Mouse (Mus musculus) forebrain, postnatal 0 days (tissue): ENCODE data around the gene Pax6. TPM values are rescaled to one million over a fixed set of nuclear protein-coding genes. Genes with fewer than 3 reads are reported as not detected.

ENCODE experiments used
- ATAC-seq: fragments of 200-750 bp; cut with Nextera tagmentation; 2 replicates; pipeline ENCODE4 v1.8.0; 2017; ENCODE audit warnings: mild to moderate bottlenecking, moderate library complexity
- DNase-seq: peaks from one replicate; pipeline ENCODE4 v3.0.0-alpha.2; 2015
- H3K27ac ChIP-seq: fragments of 300-500 bp; sonication (generic); 2 replicates; pipeline ENCODE4 v1.5.1; 2014; ENCODE audit warnings: low read depth, mild to moderate bottlenecking, antibody characterized with exemption, low read length, moderate library complexity, mixed read lengths
- H3K27me3 ChIP-seq: fragments of 300-500 bp; sonication (generic); 2 replicates; pipeline ENCODE4 v1.6.1; 2014; ENCODE audit warnings: mild to moderate bottlenecking, low read length, mixed read lengths; ENCODE audit not compliant: insufficient read depth
- H3K36me3 ChIP-seq: fragments of 300-500 bp; sonication (generic); 2 replicates; pipeline ENCODE4 v1.6.1; 2014; ENCODE audit warnings: mild to moderate bottlenecking, moderate library complexity; ENCODE audit not compliant: insufficient read depth
- H3K4me1 ChIP-seq: fragments of 300-500 bp; sonication (generic); 2 replicates; pipeline ENCODE4 v1.6.1; 2014; ENCODE audit warnings: antibody characterized with exemption; ENCODE audit not compliant: insufficient read depth
- H3K4me2 ChIP-seq: fragments of 300-500 bp; sonication (generic); 2 replicates; pipeline ENCODE4 v1.6.1; 2014; ENCODE audit warnings: low read depth, mild to moderate bottlenecking, moderate library complexity
- H3K4me3 ChIP-seq: fragments of 300-500 bp; sonication (generic); 2 replicates; pipeline ENCODE4 v1.5.1; 2014; ENCODE audit warnings: low read depth, low read length, mixed read lengths
- H3K9ac ChIP-seq: fragments of 300-500 bp; sonication (generic); 2 replicates; pipeline ENCODE4 v1.6.1; 2014; ENCODE audit warnings: mild to moderate bottlenecking
- H3K9me3 ChIP-seq: fragments of 300-500 bp; sonication (generic); 2 replicates; pipeline ENCODE4 v1.6.1; 2016; ENCODE audit warnings: low read length
- CTCF ChIP-seq: sonication (generic); IDR thresholded peaks from 2 replicates; pipeline ENCODE4 v1.5.1; 2016; ENCODE audit warnings: antibody characterized with exemption, control low read depth, low read depth
- WGBS: fragments of 180-500 bp; shearing (Covaris S2); extraction: QIAGEN DNeasy Blood & Tissue Kit; methylation state at CpG from one replicate; pipeline ENCODE4 v1.1.7; 2014; 5-methylcytosine and 5-hydroxymethylcytosine counted together
- polyA plus RNA-seq: library from polyadenylated mRNA; unstranded; fragments of >200 nt; fragmentation: Nextera tagmentation; extraction: Ambion mirVana; gene quantifications from 2 replicates; pipeline ENCODE4 v1.2.1, GENCODE M21; 2015
- total RNA-seq: library from RNA; depleted of rRNA; stranded (reverse); fragments of >200 nt; gene quantifications from 2 replicates; pipeline ENCODE4 v1.2.3, GENCODE M21; 2014

The Pax6 gene
- total and polyA plus RNA-seq, 2 experiments from 2014 or later: 19.0 to 32.9 TPM

DNA sequence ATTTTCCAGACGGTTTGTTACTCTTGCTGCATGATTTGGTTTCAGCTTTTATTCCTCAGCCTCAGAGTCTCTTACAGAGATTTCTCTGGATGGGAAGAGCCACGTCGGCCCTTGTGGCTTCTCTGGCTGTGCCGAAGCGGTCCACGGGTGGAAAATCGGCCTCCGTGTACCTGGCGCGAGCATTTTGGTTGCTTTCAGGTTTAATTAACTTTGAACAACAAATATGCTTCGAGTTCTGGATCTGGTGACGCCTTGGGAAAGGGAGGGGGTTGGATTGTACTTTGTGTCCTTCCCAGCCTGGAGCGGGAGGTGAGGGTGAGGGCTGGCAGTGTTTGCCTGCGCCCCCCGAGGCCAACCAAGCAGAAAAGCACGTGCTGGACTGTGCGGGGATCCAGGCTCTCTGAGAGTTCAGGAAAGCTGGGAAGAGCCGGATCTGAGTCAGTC, 7.1 kb upstream of the Pax6 start:
- no peak overlapping the region for H3K9ac ChIP-seq
- peaks cover 69% of the 10 kb centered on the region for H3K27me3 ChIP-seq
- no peak overlapping the region for H3K27ac ChIP-seq
- WGBS: 3% methylated on average over 18 of the region's 18 CpGs
- no peak for TF ChIP-seq CTCF
- no peak overlapping the region; the same call in 1 of the 2 replicates for H3K4me2 ChIP-seq
- no peaks in the 10 kb centered on the region for H3K4me1 ChIP-seq
- ATAC-seq (peak; percentile 46; the same call in 1 of the 2 replicates), DNase-seq (peak; percentile 47)
- H3K9me3 ChIP-seq: no peaks in the 10 kb centered on the region
- H3K4me3 ChIP-seq: no peak overlapping the region
- no peaks in the 10 kb centered on the region for H3K36me3 ChIP-seq

DNA sequence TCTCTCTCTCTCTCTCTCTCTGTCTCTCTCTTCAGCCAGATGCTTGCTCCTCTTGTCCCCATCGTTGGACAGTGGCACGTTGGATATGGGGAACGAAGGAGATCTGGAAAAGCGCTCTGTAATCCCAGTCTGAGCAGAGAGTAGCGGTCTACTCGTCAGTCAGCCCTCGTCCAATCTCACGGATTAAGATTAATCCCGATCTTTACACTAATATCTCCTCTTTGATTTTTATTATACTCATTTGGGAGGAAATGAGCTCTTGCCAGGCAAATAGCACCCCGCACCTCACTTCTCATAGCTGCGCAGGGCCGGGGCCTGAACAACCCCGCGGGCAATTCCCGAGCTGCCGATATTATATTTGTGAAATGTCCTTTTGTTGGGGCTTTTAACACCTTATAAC, 6.6 kb upstream of the Pax6 start:
- no peaks in the 10 kb centered on the region for H3K36me3 ChIP-seq
- H3K9ac ChIP-seq: no peak overlapping the region
- peaks cover 73% of the 10 kb centered on the region for H3K27me3 ChIP-seq
- TF ChIP-seq CTCF: no peak
- no peaks in the 10 kb centered on the region for H3K4me1 ChIP-seq
- H3K9me3 ChIP-seq: no peaks in the 10 kb centered on the region
- H3K4me3 ChIP-seq: no peak overlapping the region
- no peak overlapping the region for H3K4me2 ChIP-seq
- WGBS: 14% methylated on average over 16 of the region's 16 CpGs
- DNase-seq (peak; percentile 12), ATAC-seq (no peak)
- no peak overlapping the region for H3K27ac ChIP-seq

DNA sequence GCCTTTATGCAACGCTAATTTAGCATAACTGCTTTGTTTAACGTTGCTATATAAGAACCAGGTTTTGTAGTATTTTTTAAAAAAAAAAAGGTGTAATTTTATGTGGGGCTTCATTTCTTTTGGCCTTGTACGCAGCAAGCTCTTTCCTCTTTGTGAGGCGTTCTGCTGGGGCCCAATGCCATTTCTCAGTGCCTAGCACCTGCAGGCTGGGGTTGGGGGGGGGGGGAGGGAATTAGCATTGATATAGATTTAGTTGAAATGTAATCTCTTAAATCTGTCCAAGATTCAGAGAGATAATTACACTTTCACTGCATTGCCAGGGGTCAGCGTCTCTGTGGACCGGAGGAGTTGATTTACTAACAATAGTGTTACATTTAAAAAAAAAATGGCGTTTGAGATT, 6.1 kb upstream of the Pax6 start:
- Histone ChIP-seq H3K4me2 (no peak overlapping the region), H3K9me3 (no peaks in the 10 kb centered on the region), H3K36me3 (no peaks in the 10 kb centered on the region), H3K27me3 (peaks cover 78% of the 10 kb centered on the region), H3K4me1 (no peaks in the 10 kb centered on the region), H3K4me3 (no peak overlapping the region), H3K27ac (no peak overlapping the region), H3K9ac (no peak overlapping the region)
- DNase-seq: no peak
- TF ChIP-seq CTCF: no peak
- ATAC-seq: no peak
- WGBS: 10% methylated on average over 7 of the region's 7 CpGs

GRCm38 (mm10) chr2:105663101-105663511, 5.6 kb upstream of the Pax6 start:
- no peak overlapping the region for H3K27ac ChIP-seq
- no peaks in the 10 kb centered on the region for H3K36me3 ChIP-seq
- DNase-seq: no peak
- no peak overlapping the region for H3K9ac ChIP-seq
- H3K9me3 ChIP-seq: no peaks in the 10 kb centered on the region
- ATAC-seq: no peak
- H3K4me1 ChIP-seq: no peaks in the 10 kb centered on the region
- peaks cover 81% of the 10 kb centered on the region for H3K27me3 ChIP-seq
- 32% methylated on average over 10 of the region's 10 CpGs for WGBS
- H3K4me3 ChIP-seq: no peak overlapping the region
- no peak overlapping the region for H3K4me2 ChIP-seq
- TF ChIP-seq CTCF: no peak

GRCm38 (mm10) chr2:105664996-105665395, 3.7 kb upstream of the Pax6 start:
- H3K27ac ChIP-seq: no peak overlapping the region
- H3K4me3 ChIP-seq: no peak overlapping the region
- DNase-seq (peak; percentile 4), ATAC-seq (no peak)
- peaks cover 69% of the 10 kb centered on the region for H3K27me3 ChIP-seq
- no peak overlapping the region for H3K9ac ChIP-seq
- TF ChIP-seq CTCF: no peak
- H3K4me2 ChIP-seq: no peak overlapping the region
- peaks cover 9% of the 10 kb centered on the region; the same call in 1 of the 2 replicates for H3K4me1 ChIP-seq
- 30% methylated on average over 5 of the region's 5 CpGs for WGBS
- no peaks in the 10 kb centered on the region for H3K9me3 ChIP-seq
- no peaks in the 10 kb centered on the region for H3K36me3 ChIP-seq

DNA sequence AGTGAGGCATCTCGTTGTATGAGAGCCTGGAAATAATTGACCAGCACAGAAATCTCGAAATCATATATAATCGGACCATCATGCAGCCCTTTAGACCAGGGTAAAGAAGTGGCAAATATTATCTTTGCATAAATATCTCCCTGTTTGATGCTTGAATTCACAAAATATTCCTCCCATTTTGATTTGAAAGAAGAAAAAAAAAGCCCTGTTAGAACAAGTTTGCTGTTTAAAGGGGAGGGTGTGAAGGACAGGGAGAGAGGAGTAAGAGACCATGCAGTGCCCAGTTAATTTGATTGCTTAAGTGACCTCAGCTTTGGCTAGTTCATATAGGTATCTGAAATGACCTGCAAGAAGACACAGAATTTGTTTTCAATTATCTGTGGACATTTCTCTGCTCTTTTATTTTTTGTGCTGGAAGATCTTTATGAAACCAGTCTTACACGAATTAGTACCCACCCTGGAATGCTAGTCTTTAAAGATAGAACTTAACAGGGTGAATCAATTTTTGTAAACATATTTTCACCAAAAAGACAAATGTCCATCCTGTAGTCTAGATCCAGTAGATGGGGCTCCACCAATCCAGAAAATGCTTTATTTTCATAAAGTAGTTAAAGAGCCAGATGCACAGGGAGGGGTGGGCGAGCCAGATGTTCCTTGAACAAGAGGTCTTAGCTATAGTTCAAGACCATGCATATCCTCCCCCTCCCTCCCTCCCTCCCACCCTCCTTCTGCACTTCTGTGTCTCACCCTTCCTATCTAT, 3.0 kb upstream of the Pax6 start:
- Histone ChIP-seq H3K4me3 (no peak overlapping the region), H3K27me3 (peaks cover 62% of the 10 kb centered on the region), H3K9ac (no peak overlapping the region), H3K4me2 (no peak overlapping the region), H3K4me1 (peaks cover 9% of the 10 kb centered on the region; the same call in 1 of the 2 replicates), H3K36me3 (no peaks in the 10 kb centered on the region), H3K9me3 (no peaks in the 10 kb centered on the region), H3K27ac (no peak overlapping the region)
- ATAC-seq: no peak
- TF ChIP-seq CTCF: no peak
- no peak for DNase-seq
- WGBS: 50% methylated on average over 5 of the region's 5 CpGs

- TF ChIP-seq CTCF: no peak
- Histone ChIP-seq H3K4me2 (no peak overlapping the region), H3K27ac (no peak overlapping the region), H3K4me3 (no peak overlapping the region), H3K9ac (no peak overlapping the region), H3K27me3 (peaks cover 61% of the 10 kb centered on the region), H3K36me3 (no peaks in the 10 kb centered on the region), H3K9me3 (no peaks in the 10 kb centered on the region), H3K4me1 (peaks cover 9% of the 10 kb centered on the region; the same call in 1 of the 2 replicates)
- 46% methylated on average over 6 of the region's 6 CpGs for WGBS
- no peak for ATAC-seq
- peak; percentile 3 for DNase-seq
Observed at GRCm38 (mm10) chr2:105666331-105666730, 2.4 kb upstream of the Pax6 start.
